Mouse (Mus musculus) intestine, embryonic 14.5 days (tissue): ENCODE results near the gene Armcx3. TPM values are rescaled to one million over a fixed set of nuclear protein-coding genes. Genes with fewer than 3 reads are reported as not detected.
"Not testable (repeated sequence)": the region's sequence is repeated elsewhere in the genome, so short reads cannot be mapped to it uniquely, and the experiment has no call there.

Experiments
- ATAC-seq: fragments of 200-750 bp; cut with Nextera tagmentation; replicated peaks from 2 replicates; pipeline ENCODE4 v1.8.0; 2017; ENCODE audit warnings: low read depth, moderate number of reproducible peaks, moderate TSS enrichment, moderate library complexity; ENCODE audit not compliant: low FRiP score, low TSS enrichment
- DNase-seq: peaks from one replicate; pipeline ENCODE4 v3.0.0-alpha.2; 2018; ENCODE audit warnings: low spot score
- H3K27ac ChIP-seq: fragments of 300-500 bp; sonication (generic); 2 replicates; pipeline ENCODE4 v1.5.1; 2014; ENCODE audit warnings: low read depth, mild to moderate bottlenecking, control low read depth
- H3K27me3 ChIP-seq: fragments of 300-500 bp; sonication (generic); replicated peaks from 2 replicates; pipeline ENCODE4 v1.6.1; 2014; ENCODE audit warnings: low read length, control low read depth; ENCODE audit not compliant: control insufficient read depth, insufficient read depth
- H3K36me3 ChIP-seq: fragments of 300-500 bp; sonication (generic); 2 replicates; pipeline ENCODE4 v1.6.1; 2014; ENCODE audit warnings: low read length, control low read depth; ENCODE audit not compliant: control insufficient read depth, insufficient read depth
- H3K4me1 ChIP-seq: fragments of 300-500 bp; sonication (generic); replicated peaks from 2 replicates; pipeline ENCODE4 v1.6.1; 2014; ENCODE audit warnings: low read length, control low read depth, mixed read lengths; ENCODE audit not compliant: control insufficient read depth, insufficient read depth
- H3K4me2 ChIP-seq: fragments of 300-500 bp; sonication (generic); 2 replicates; pipeline ENCODE4 v1.6.1; 2014; ENCODE audit warnings: low read length
- H3K4me3 ChIP-seq: fragments of 300-500 bp; sonication (generic); 2 replicates; pipeline ENCODE4 v1.5.1; 2014; ENCODE audit warnings: low read depth, low read length, control low read depth, mixed read lengths
- H3K9ac ChIP-seq: fragments of 300-500 bp; sonication (generic); 2 replicates; pipeline ENCODE4 v1.6.1; 2014; ENCODE audit warnings: mild to moderate bottlenecking, low read length
- H3K9me3 ChIP-seq: fragments of 300-500 bp; sonication (generic); 2 replicates; pipeline ENCODE4 v1.6.1; 2016; ENCODE audit warnings: low read length, control low read depth; ENCODE audit not compliant: control insufficient read depth
- WGBS: fragments of 180-500 bp; shearing (Covaris S2); extraction: QIAGEN DNeasy Blood & Tissue Kit; methylation state at CpG from one replicate; pipeline ENCODE4 v1.1.7; 2014; 5-methylcytosine and 5-hydroxymethylcytosine counted together
- polyA plus RNA-seq: library from polyadenylated mRNA; unstranded; fragments of >200 nt; fragmentation: Nextera tagmentation; extraction: Ambion mirVana; gene quantifications from 2 replicates; pipeline ENCODE4 v1.2.1, GENCODE M21; 2014

The Armcx3 gene
- polyA plus RNA-seq, 1 experiment from 2014 or later = 68.2 TPM

- H3K9me3 ChIP-seq = no peaks in the 10 kb centered on the region
- no peaks in the 10 kb centered on the region for H3K4me1 ChIP-seq
- DNase-seq (no peak), ATAC-seq (no peak)
- H3K9ac ChIP-seq = no peak overlapping the region
- no peaks in the 10 kb centered on the region for H3K36me3 ChIP-seq
- H3K4me2 ChIP-seq = no peak overlapping the region
- 65% methylated on average over 5 of the region's 5 CpGs for WGBS
- 0 out of 2 replicates have a peak, but pooled peaks cover 2% of the 10 kb centered on the region for H3K27me3 ChIP-seq
- no peak overlapping the region for H3K27ac ChIP-seq
- H3K4me3 ChIP-seq = no peak overlapping the region
Observed at GRCm38 (mm10) chrX:134741862-134742261, 14.5 kb upstream of the Armcx3 start.

- Histone ChIP-seq H3K9me3 (no peaks in the 10 kb centered on the region), H3K27me3 (0 out of 2 replicates have a peak, but pooled peaks cover 2% of the 10 kb centered on the region), H3K4me2 (no peak overlapping the region), H3K9ac (no peak overlapping the region), H3K27ac (no peak overlapping the region), H3K36me3 (no peaks in the 10 kb centered on the region), H3K4me3 (no peak overlapping the region), H3K4me1 (peaks cover 4% of the 10 kb centered on the region; the same call in 1 of the 2 replicates)
- WGBS = 18% methylated on average over 5 of the region's 5 CpGs
- DNase-seq = no peak
- ATAC-seq = no peak
Observed at GRCm38 (mm10) chrX:134746459-134746858, 9.9 kb upstream of the Armcx3 start.

GRCm38 (mm10) chrX:134750764-134751592, 5.4 kb upstream of the Armcx3 start, which contains the start of gene Armcx6:
Gene Armcx6 (minus strand): TSS chrX:134751417.
- peak within 1 kb of the TSS; percentile 61 for H3K9ac ChIP-seq
- ATAC-seq = peak; percentile 89
- DNase-seq = peak; percentile 73
- no peaks in the 10 kb centered on the region for H3K9me3 ChIP-seq
- H3K27ac ChIP-seq = peak within 1 kb of the TSS; percentile 79
- no peaks in the 10 kb centered on the region for H3K27me3 ChIP-seq
- WGBS = 9% methylated on average over 36 of the region's 36 CpGs
- no peaks in the 10 kb centered on the region for H3K36me3 ChIP-seq
- peak within 1 kb of the TSS; percentile 50 for H3K4me2 ChIP-seq
- peaks cover 4% of the 10 kb centered on the region; the same call in 1 of the 2 replicates for H3K4me1 ChIP-seq
- peak within 1 kb of the TSS; percentile 50 for H3K4me3 ChIP-seq

GRCm38 (mm10) chrX:134751910-134752309, 4.5 kb upstream of the Armcx3 start:
- Histone ChIP-seq H3K36me3 (no peaks in the 10 kb centered on the region), H3K27me3 (no peaks in the 10 kb centered on the region), H3K4me3 (no peak overlapping the region), H3K9ac (no peak overlapping the region), H3K27ac (no peak overlapping the region), H3K9me3 (no peaks in the 10 kb centered on the region), H3K4me2 (no peak overlapping the region), H3K4me1 (peaks cover 4% of the 10 kb centered on the region; the same call in 1 of the 2 replicates)
- 52% methylated on average over 2 of the region's 2 CpGs for WGBS
- DNase-seq (no peak), ATAC-seq (no peak)

- DNase-seq (no peak), ATAC-seq (no peak)
- WGBS = 32% methylated on average over 4 of the region's 4 CpGs
- H3K27me3 ChIP-seq = no peaks in the 10 kb centered on the region
- no peak overlapping the region for H3K9ac ChIP-seq
- H3K9me3 ChIP-seq = no peaks in the 10 kb centered on the region
- H3K4me2 ChIP-seq = no peak overlapping the region
- H3K4me1 ChIP-seq = peaks cover 4% of the 10 kb centered on the region; the same call in 1 of the 2 replicates
- no peak overlapping the region for H3K4me3 ChIP-seq
- no peaks in the 10 kb centered on the region for H3K36me3 ChIP-seq
- H3K27ac ChIP-seq = no peak overlapping the region
Observed at GRCm38 (mm10) chrX:134752584-134752983, 3.8 kb upstream of the Armcx3 start.

- WGBS = 20% methylated on average over 13 of the region's 13 CpGs
- no peaks in the 10 kb centered on the region for H3K27me3 ChIP-seq
Observed at GRCm38 (mm10) chrX:134757293-134757995, 1.0 kb downstream of the Armcx3 start.

GRCm38 (mm10) chrX:134763428-134764198, 7.2 kb downstream of the Armcx3 start:
- not testable (repeated sequence) for H3K27me3 ChIP-seq, DNase-seq, H3K9ac ChIP-seq, H3K4me3 ChIP-seq, H3K4me1 ChIP-seq, H3K27ac ChIP-seq, H3K36me3 ChIP-seq, H3K9me3 ChIP-seq, H3K4me2 ChIP-seq
- WGBS = 43% methylated on average over 3 of the region's 4 CpGs
- ATAC-seq = peak; percentile 82

More at GRCm38 (mm10) chrX:134757293-134757995, 1.0 kb downstream of the Armcx3 start:
- Histone ChIP-seq H3K4me1 (no peaks in the 10 kb centered on the region), H3K27ac (peak overlapping the region; percentile 82; the same call in 1 of the 2 replicates), H3K9me3 (no peaks in the 10 kb centered on the region), H3K36me3 (no peaks in the 10 kb centered on the region), H3K4me2 (peak overlapping the region; percentile 46), H3K9ac (peak overlapping the region; percentile 73), H3K4me3 (peak overlapping the region; percentile 59)
- DNase-seq (no peak), ATAC-seq (peak; percentile 28; the same call in 1 of the 2 replicates)

GRCm38 (mm10) chrX:134787728-134788127, 31.3 kb downstream of the Armcx3 start:
- no peak overlapping the region for H3K4me3 ChIP-seq
- H3K27ac ChIP-seq = no peak overlapping the region
- H3K27me3 ChIP-seq = no peaks in the 10 kb centered on the region

More at GRCm38 (mm10) chrX:134787728-134788127, 31.3 kb downstream of the Armcx3 start:
- DNase-seq (no peak), ATAC-seq (no peak)
- H3K36me3 ChIP-seq = no peaks in the 10 kb centered on the region
- no peak overlapping the region for H3K4me2 ChIP-seq
- no peak overlapping the region for H3K9ac ChIP-seq
- no peaks in the 10 kb centered on the region for H3K4me1 ChIP-seq
- H3K9me3 ChIP-seq = no peaks in the 10 kb centered on the region
- 68% methylated on average over 4 of the region's 4 CpGs for WGBS
